Comparison of ENCODE assay signal across 13 mouse cellular contexts in the genomic region with DNA sequence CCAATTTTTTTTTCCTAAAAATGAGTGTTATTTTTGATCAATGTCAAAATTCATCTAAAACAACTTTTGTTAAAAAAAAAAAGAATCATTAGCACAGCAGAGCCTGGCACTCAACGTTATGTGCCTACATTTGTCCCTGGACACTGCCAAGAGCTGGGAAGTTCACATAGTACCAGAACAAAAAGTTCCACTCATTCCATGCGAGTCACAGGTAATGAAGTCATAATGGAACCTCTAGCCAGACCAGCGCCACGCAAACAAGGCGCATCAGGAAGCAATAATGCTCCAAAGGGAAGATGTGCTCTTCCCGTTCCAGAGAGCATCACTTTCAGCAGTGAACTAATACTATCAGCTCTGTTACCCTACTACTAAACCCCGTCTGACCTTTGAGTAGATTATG.
"Had no signal": no experiment of that assay in that cellular context is flagged by ENCODE, and none has a peak within 500 bp of the region (broad histone marks: within the 10 kb centered on the region; RNA-seq: fewer than 3 reads in every experiment).

No protein-coding gene starts in this region.

- DNase-seq: kidney, postnatal 4 days; liver; liver, embryonic 13.5 days; liver, postnatal 0 days; right cerebral cortex, adult 18-20 months; right cerebral cortex, postnatal 25 days; thymus, postnatal 4 days had no signal

- H3K27ac ChIP-seq: layer of hippocampus, adult 2 months; limb, embryonic 12.5 days; liver, embryonic 13.5 days; midbrain, embryonic 13.5 days; neural tube, embryonic 15.5 days; stomach, postnatal 0 days had no signal

- H3K4me3 ChIP-seq: layer of hippocampus, adult 2 months; limb, embryonic 12.5 days; liver, embryonic 13.5 days; midbrain, embryonic 13.5 days; myocyte; neural tube, embryonic 15.5 days had no signal
